Comparison of ENCODE assay signal across 9 mouse cellular contexts in the genomic region with DNA sequence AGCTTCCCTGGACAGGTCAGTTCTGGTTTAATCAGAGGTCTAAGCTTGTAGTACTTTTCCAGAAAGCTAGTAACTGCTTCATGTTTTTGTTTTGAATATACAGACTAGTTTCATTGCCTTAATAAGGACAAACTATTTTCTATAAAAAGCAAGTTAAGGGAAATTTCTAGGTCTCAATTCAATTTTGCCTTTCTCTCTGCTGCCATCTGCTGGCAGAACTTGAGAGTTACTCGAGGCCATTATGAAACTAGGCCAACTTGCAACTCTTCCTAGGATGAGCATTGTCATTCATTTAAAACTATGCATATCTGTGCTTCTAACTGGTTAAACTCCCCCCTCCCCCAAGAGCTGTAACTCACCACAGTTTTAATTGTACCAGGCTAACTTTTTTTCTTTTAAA. TPM values are rescaled to one million over a fixed set of nuclear protein-coding genes. Genes with fewer than 3 reads are reported as not detected.
DNase-seq lines count a peak whose midpoint lies in the region; ATAC-seq lines count a peak whose summit lies in the region.
"Had no signal": no experiment of that assay in that cellular context is flagged by ENCODE, and none has a peak within 500 bp of the region (broad histone marks: within the 10 kb centered on the region; RNA-seq: fewer than 3 reads in every experiment).

No protein-coding gene starts in this region.

- peaks cover 15% of the 10 kb centered on the region; the same call in 1 of the 2 replicates for H3K36me3 ChIP-seq in intestine, embryonic 14.5 days (ENCODE audit: control insufficient read depth, insufficient read depth, low read length)
- H3K36me3 ChIP-seq in intestine, embryonic 15.5 days: no peaks in the 10 kb centered on the region
- H3K36me3 ChIP-seq: midbrain, embryonic 12.5 days had no signal

- H3K27me3 ChIP-seq in intestine, embryonic 14.5 days (replicated peaks; ENCODE audit: control insufficient read depth, insufficient read depth, low read length): no peaks in the 10 kb centered on the region
- H3K27me3 ChIP-seq in intestine, embryonic 15.5 days (replicated peaks): no peaks in the 10 kb centered on the region
- H3K27me3 ChIP-seq: midbrain, embryonic 12.5 days had no signal

- no peak overlapping the region for H3K27ac ChIP-seq in intestine, embryonic 14.5 days (ENCODE audit: low read depth)
- H3K27ac ChIP-seq in intestine, embryonic 15.5 days: no peak overlapping the region
- H3K27ac ChIP-seq: midbrain, embryonic 12.5 days had no signal

- no peaks in the 10 kb centered on the region for H3K4me1 ChIP-seq in intestine, embryonic 14.5 days (replicated peaks; ENCODE audit: control insufficient read depth, insufficient read depth, low read length)
- H3K4me1 ChIP-seq in intestine, embryonic 15.5 days (replicated peaks): no peaks in the 10 kb centered on the region
- H3K4me1 ChIP-seq: midbrain, embryonic 12.5 days had no signal

- WGBS in intestine, embryonic 14.5 days: 0% methylated on average over 1 of the region's 1 CpGs
- WGBS in intestine, embryonic 15.5 days: 0% methylated on average over 1 of the region's 1 CpGs

- peak; percentile 78 for DNase-seq in intestine, embryonic 14.5 days (ENCODE audit: low spot score)
- DNase-seq in MEL-GATA-1-ER (ENCODE audit: extremely low read depth, low read depth): peak; percentile 33
- peak; percentile 51 for DNase-seq in c-Kit-positive CD71-positive TER-119-positive erythroid progenitor cells, embryonic 14.5 days (ENCODE audit: low spot score)
- DNase-seq in heart, postnatal 14 days: peak; percentile 57 to 75
- DNase-seq in left cerebral cortex, postnatal 10 days (ENCODE audit: extremely low spot score in 1 of 2, low spot score in 2 of 2): peak; percentile 66 to 79
- peak; percentile 85 for DNase-seq in retina, embryonic 14.5 days (ENCODE audit: low spot score)

- no peaks in the 10 kb centered on the region for H3K9me3 ChIP-seq in intestine, embryonic 14.5 days (ENCODE audit: control insufficient read depth, low read length)
- H3K9me3 ChIP-seq in intestine, embryonic 15.5 days: no peaks in the 10 kb centered on the region
- H3K9me3 ChIP-seq: midbrain, embryonic 12.5 days had no signal

- H3K4me2 ChIP-seq in intestine, embryonic 14.5 days (ENCODE audit: low read length): no peak overlapping the region
- H3K4me2 ChIP-seq in intestine, embryonic 15.5 days (replicated peaks): no peak overlapping the region
- H3K4me2 ChIP-seq: midbrain, embryonic 12.5 days had no signal

- no peak overlapping the region for H3K9ac ChIP-seq in intestine, embryonic 14.5 days (ENCODE audit: low read length)
- H3K9ac ChIP-seq in intestine, embryonic 15.5 days: no peak overlapping the region
- H3K9ac ChIP-seq: midbrain, embryonic 12.5 days had no signal

- intact Hi-C loops in heart, postnatal 14 days (cut with DNase I): loop anchor here (5.0 kb wide), 1 partner anchor 247 kb away; no protein-coding TSS in a partner anchor
- intact Hi-C loops in left cerebral cortex, postnatal 10 days (cut with DNase I): loop anchor here (10.0 kb wide), 2 partner anchors 165 to 605 kb away; no protein-coding TSS in a partner anchor

- no peak overlapping the region for H3K4me3 ChIP-seq in intestine, embryonic 14.5 days (ENCODE audit: low read depth, low read length)
- no peak overlapping the region for H3K4me3 ChIP-seq in intestine, embryonic 15.5 days (replicated peaks)
- H3K4me3 ChIP-seq: midbrain, embryonic 12.5 days had no signal

- no peak for ATAC-seq in intestine, embryonic 14.5 days (replicated peaks; ENCODE audit: low FRiP score, low TSS enrichment, low read depth)
- ATAC-seq in intestine, embryonic 15.5 days: no peak
- ATAC-seq in erythroblast, adult 5-6 weeks (replicated peaks; ENCODE audit: low FRiP score, poor library complexity, severe bottlenecking): no peak

RNA-seq across cellular contexts. Expression of gene Nr2e3, which starts 29.4 kb away (rescaled TPM):
- 0.54 and 0.56 TPM in 2 replicates for polyA plus RNA-seq in intestine, embryonic 14.5 days (2014; fragmentation: Nextera tagmentation; extraction: Ambion mirVana)
- 8.0 and 9.0 TPM in 2 replicates for polyA plus RNA-seq in intestine, embryonic 15.5 days (2015; fragmentation: Nextera tagmentation; extraction: Ambion mirVana)
- total RNA-seq in heart, postnatal 14 days (2021): not detected
- not detected for total RNA-seq in left cerebral cortex, postnatal 10 days (2021)
- total RNA-seq in erythroblast, adult 5-6 weeks (2015; ENCODE audit: low replicate concordance): not detected in 2 replicates
- total RNA-seq in erythroblast, adult 5-6 weeks (2017; ENCODE audit: low replicate concordance): 0.28 TPM in 1 of 2 replicates, not detected in the other
- polyA plus RNA-seq: midbrain, embryonic 12.5 days had no signal

Comparison
In these comparisons a context has a peak if more than half of its experiments do, and no peak if none do; other contexts are left out.
1. DNase-seq: peak in every context shown above with its lines; median percentile 85 in retina, embryonic 14.5 days; 78 in intestine, embryonic 14.5 days; 72 in left cerebral cortex, postnatal 10 days; 66 in heart, postnatal 14 days; 51 in c-Kit-positive CD71-positive TER-119-positive erythroid progenitor cells, embryonic 14.5 days; 33 in MEL-GATA-1-ER.